Mouse (Mus musculus) midbrain, postnatal 0 days (tissue): ENCODE measurements around the gene Chm. TPM values are rescaled to one million over a fixed set of nuclear protein-coding genes. Genes with fewer than 3 reads are reported as not detected.
A peak's percentile ranks its signal among the peaks of the same experiment; 100 is the strongest.
"Not testable (repeated sequence)": the region's sequence is repeated elsewhere in the genome, so short reads cannot be mapped to it uniquely, and the experiment has no call there.

Experiments used
- ATAC-seq: fragments of 200-750 bp; cut with Nextera tagmentation; 2 replicates; pipeline ENCODE4 v1.8.0; 2017; ENCODE audit warnings: moderate number of reproducible peaks, mild to moderate bottlenecking, moderate TSS enrichment, moderate library complexity; ENCODE audit not compliant: low FRiP score
- DNase-seq: peaks from one replicate; pipeline ENCODE4 v3.0.0-alpha.2; 2015; ENCODE audit warnings: low spot score
- H3K27ac ChIP-seq: fragments of 300-500 bp; sonication (generic); 2 replicates; pipeline ENCODE4 v1.5.1; 2014; ENCODE audit warnings: low read depth, mild to moderate bottlenecking, low read length, mixed read lengths
- H3K27me3 ChIP-seq: fragments of 300-500 bp; sonication (generic); 2 replicates; pipeline ENCODE4 v1.6.1; 2014; ENCODE audit warnings: low read length, control low read depth, mixed read lengths; ENCODE audit not compliant: insufficient read depth
- H3K36me3 ChIP-seq: fragments of 300-500 bp; sonication (generic); 2 replicates; pipeline ENCODE4 v1.6.1; 2014; ENCODE audit warnings: low read length, control low read depth, mixed read lengths; ENCODE audit not compliant: insufficient read depth
- H3K4me1 ChIP-seq: fragments of 300-500 bp; sonication (generic); 2 replicates; pipeline ENCODE4 v1.6.1; 2014; ENCODE audit warnings: mild to moderate bottlenecking, control low read depth, antibody characterized with exemption, low read length, mixed read lengths; ENCODE audit not compliant: insufficient read depth
- H3K4me2 ChIP-seq: fragments of 300-500 bp; sonication (generic); 2 replicates; pipeline ENCODE4 v1.6.1; 2014; ENCODE audit warnings: low read depth, mild to moderate bottlenecking, low read length, mixed read lengths; ENCODE audit not compliant: poor library complexity, severe bottlenecking
- H3K4me3 ChIP-seq: fragments of 300-500 bp; sonication (generic); 2 replicates; pipeline ENCODE4 v1.5.1; 2014; ENCODE audit warnings: low read depth, mild to moderate bottlenecking, low read length, moderate library complexity
- H3K9ac ChIP-seq: fragments of 300-500 bp; sonication (generic); replicated peaks from 2 replicates; pipeline ENCODE4 v1.6.1; 2014; ENCODE audit warnings: mild to moderate bottlenecking, low read length, moderate library complexity, mixed read lengths; ENCODE audit not compliant: poor library complexity, severe bottlenecking
- H3K9me3 ChIP-seq: fragments of 300-500 bp; sonication (generic); 2 replicates; pipeline ENCODE4 v1.6.1; 2016; ENCODE audit warnings: low read length, control low read depth
- CTCF ChIP-seq: IDR thresholded peaks from 2 replicates; pipeline ENCODE4 v1.5.1; 2016; ENCODE audit warnings: antibody characterized with exemption, mild to moderate bottlenecking
- WGBS: fragments of 180-500 bp; shearing (Covaris S2); extraction: QIAGEN DNeasy Blood & Tissue Kit; methylation state at CpG from one replicate; pipeline ENCODE4 v1.1.7; 2014; 5-methylcytosine and 5-hydroxymethylcytosine counted together
- polyA plus RNA-seq: library from polyadenylated mRNA; unstranded; fragments of >200 nt; fragmentation: Nextera tagmentation; extraction: Ambion mirVana; gene quantifications from 2 replicates; pipeline ENCODE4 v1.2.1, GENCODE M21; 2015
- total RNA-seq: library from RNA; depleted of rRNA; stranded (reverse); fragments of >200 nt; gene quantifications from 2 replicates; pipeline ENCODE4 v1.2.3, GENCODE M21; 2014; rRNA removed

The Chm gene
- total RNA-seq (23.0 and 30.0 TPM in 2 replicates), polyA plus RNA-seq (11.9 and 12.6 TPM in 2 replicates)

- peak within 1 kb of the TSS; percentile 41 for H3K4me2 ChIP-seq
- WGBS, result 13% methylated on average over 21 of the region's 21 CpGs
- no peaks in the 10 kb centered on the region for H3K27me3 ChIP-seq
- H3K36me3 ChIP-seq, result no peaks in the 10 kb centered on the region
- H3K9ac ChIP-seq, result peak within 1 kb of the TSS; percentile 60
- H3K4me1 ChIP-seq, result no peaks in the 10 kb centered on the region
- no peaks in the 10 kb centered on the region for H3K9me3 ChIP-seq
- H3K27ac ChIP-seq, result peak within 1 kb of the TSS; percentile 84
- TF ChIP-seq CTCF, result no peak
- DNase-seq, result peak; percentile 86
- H3K4me3 ChIP-seq, result peak within 1 kb of the TSS; percentile 44
- peak; percentile 95 for ATAC-seq
Measured at GRCm38 (mm10) chrX:113185230-113185985, at the start of gene Chm. TSS of gene Chm (minus strand) at chrX:113185517.

GRCm38 (mm10) chrX:113193901-113194300 is 8.6 kb upstream of the Chm start:
- Histone ChIP-seq H3K4me3 (no peak overlapping the region), H3K9ac (no peak overlapping the region), H3K4me2 (no peak overlapping the region), H3K4me1 (no peaks in the 10 kb centered on the region), H3K9me3 (no peaks in the 10 kb centered on the region), H3K36me3 (no peaks in the 10 kb centered on the region), H3K27me3 (no peaks in the 10 kb centered on the region), H3K27ac (no peak overlapping the region)
- no peak for TF ChIP-seq CTCF
- 18% methylated on average over 2 of the region's 2 CpGs for WGBS
- DNase-seq, result no peak
- no peak for ATAC-seq

- no peaks in the 10 kb centered on the region for H3K27me3 ChIP-seq
- peak; percentile 6 for DNase-seq
- peak overlapping the region; percentile 84 for H3K27ac ChIP-seq
- peak overlapping the region; percentile 60 for H3K9ac ChIP-seq
- H3K4me2 ChIP-seq, result peak overlapping the region; percentile 40
- H3K4me1 ChIP-seq, result no peaks in the 10 kb centered on the region
- TF ChIP-seq CTCF, result no peak
- H3K9me3 ChIP-seq, result no peaks in the 10 kb centered on the region
- peak overlapping the region; percentile 44 for H3K4me3 ChIP-seq
- ATAC-seq, result no peak
- 22% methylated on average over 17 of the region's 17 CpGs for WGBS
- H3K36me3 ChIP-seq, result no peaks in the 10 kb centered on the region
Measured at GRCm38 (mm10) chrX:113184569-113185229, 618 bp downstream of the Chm start.

- H3K9ac ChIP-seq, H3K36me3 ChIP-seq, H3K27me3 ChIP-seq, H3K4me3 ChIP-seq, DNase-seq, H3K9me3 ChIP-seq, H3K4me1 ChIP-seq, ATAC-seq, H3K27ac ChIP-seq, H3K4me2 ChIP-seq: not testable (repeated sequence)
- 95% methylated on average over 4 of the region's 4 CpGs for WGBS
Measured at GRCm38 (mm10) chrX:113180856-113181255, 4.5 kb downstream of the Chm start.

GRCm38 (mm10) chrX:113172766-113173165 is 12.6 kb downstream of the Chm start:
- Histone ChIP-seq H3K4me2 (no peak overlapping the region), H3K9me3 (no peaks in the 10 kb centered on the region), H3K4me3 (no peak overlapping the region), H3K27me3 (no peaks in the 10 kb centered on the region), H3K27ac (no peak overlapping the region), H3K9ac (no peak overlapping the region), H3K36me3 (no peaks in the 10 kb centered on the region), H3K4me1 (no peaks in the 10 kb centered on the region)
- DNase-seq (no peak), ATAC-seq (no peak)
- WGBS, result 72% methylated on average over 2 of the region's 2 CpGs
- no peak for TF ChIP-seq CTCF

- WGBS, result 73% methylated on average over 1 of the region's 1 CpGs
- Histone ChIP-seq H3K27me3 (no peaks in the 10 kb centered on the region), H3K9me3 (no peaks in the 10 kb centered on the region), H3K27ac (no peak overlapping the region), H3K4me1 (no peaks in the 10 kb centered on the region), H3K4me3 (no peak overlapping the region), H3K4me2 (no peak overlapping the region), H3K36me3 (no peaks in the 10 kb centered on the region), H3K9ac (no peak overlapping the region)
- DNase-seq (no peak), ATAC-seq (no peak)
- no peak for TF ChIP-seq CTCF
Measured at GRCm38 (mm10) chrX:113172271-113172670, 13.0 kb downstream of the Chm start.
